Mouse (Mus musculus) erythroblast, embryonic 14.5 days (primary cell): ENCODE measurements at regions not wholly inside any gene's neighbourhood (a gene's known extent, or its start where the extent isn't known, plus 50 kb on each side); places are given as distances from the start of the nearest gene placed in this dataset.

Experiments used
- GATA1 ChIP-seq: IDR thresholded peaks from 2 replicates; pipeline ENCODE4 v1.6.1; 2012; ENCODE audit warnings: low read length, inconsistent platforms, mixed read lengths
- TAL1 ChIP-seq: IDR thresholded peaks from 3 replicates; pipeline ENCODE4 v1.6.1; 2012; ENCODE audit warnings: low read length, inconsistent platforms, mixed read lengths

GRCm38 (mm10) chr15:62962681-62963080 lies 882.3 kb downstream of the Gsdmc2 start:
- TF ChIP-seq GATA1 = no peak
- no peak for TF ChIP-seq TAL1
